In genomic region chr17:30261983-30262340, GRCm38 (mm10) we compare ENCODE assay signal across 15 mouse cellular contexts.
DNase-seq lines count a peak whose midpoint lies in the region; ATAC-seq and TF ChIP-seq lines count a peak whose summit lies in the region.
"Had no signal": no experiment of that assay in that cellular context is flagged by ENCODE, and none has a peak within 500 bp of the region (broad histone marks: within the 10 kb centered on the region; RNA-seq: fewer than 3 reads in every experiment).

No protein-coding gene starts in this region.

- DNase-seq in kidney, postnatal 10 days = no peak
- no peak for DNase-seq in CH12.LX (ENCODE audit: extremely low read depth)
- DNase-seq in R1 (ENCODE audit: low read depth, low spot score) = peak; percentile 56
- no peak for DNase-seq in hindbrain, postnatal 0 days (ENCODE audit: low spot score)
- DNase-seq in lung, postnatal 14 days = no peak
- no peak for DNase-seq in right cerebral cortex, postnatal 4 days
- DNase-seq: adrenal gland, adult 8-10 months; cerebellum, postnatal 10 days; lung, adult 18-20 months; thymus, adult 2 months had no signal

- no peaks in the 10 kb centered on the region for H3K36me3 ChIP-seq in kidney, embryonic 15.5 days
- peaks cover 0 to 21% of the 10 kb centered on the region in 2 experiments for H3K36me3 ChIP-seq in CH12.LX (replicated peaks in 1 of 2; ENCODE audit: control insufficient read depth in 1 of 2, insufficient read depth in 1 of 2, low read length in 1 of 2)
- H3K36me3 ChIP-seq in hindbrain, postnatal 0 days (ENCODE audit: insufficient read depth, low read length) = no peaks in the 10 kb centered on the region
- H3K36me3 ChIP-seq in forebrain, embryonic 13.5 days (ENCODE audit: poor library complexity, severe bottlenecking) = peaks cover 3% of the 10 kb centered on the region; the same call in 1 of the 2 replicates

- no peak for ATAC-seq in kidney, embryonic 15.5 days (replicated peaks; ENCODE audit: low FRiP score)
- ATAC-seq in hindbrain, postnatal 0 days = no peak
- no peak for ATAC-seq in forebrain, embryonic 13.5 days

- TF ChIP-seq RAD21 in CH12.LX (IDR thresholded peaks at IDR 0.05; ENCODE audit: low read depth, low read length) = no peak

- no peak overlapping the region for H3K4me3 ChIP-seq in kidney, embryonic 15.5 days (replicated peaks)
- no peak overlapping the region for H3K4me3 ChIP-seq in CH12.LX (replicated peaks in 1 of 3; ENCODE audit: low read depth in 2 of 3, low read length in 2 of 3, poor library complexity in 1 of 3)
- no peak overlapping the region for H3K4me3 ChIP-seq in hindbrain, postnatal 0 days (ENCODE audit: low read length)
- no peak overlapping the region for H3K4me3 ChIP-seq in forebrain, embryonic 13.5 days
- H3K4me3 ChIP-seq: midbrain, embryonic 10.5 days had no signal

- H3K79me2 ChIP-seq in CH12.LX (replicated peaks; ENCODE audit: control insufficient read depth, extremely low read depth, insufficient read depth, poor library complexity, severe bottlenecking) = no peaks in the 10 kb centered on the region

- no peaks in the 10 kb centered on the region for H3K27me3 ChIP-seq in kidney, embryonic 15.5 days
- no peaks in the 10 kb centered on the region for H3K27me3 ChIP-seq in CH12.LX (replicated peaks)
- H3K27me3 ChIP-seq in hindbrain, postnatal 0 days (ENCODE audit: insufficient read depth, low read length) = no peaks in the 10 kb centered on the region
- no peaks in the 10 kb centered on the region for H3K27me3 ChIP-seq in forebrain, embryonic 13.5 days

- H3K9ac ChIP-seq in kidney, embryonic 15.5 days = no peak overlapping the region
- H3K9ac ChIP-seq in CH12.LX (ENCODE audit: insufficient read depth, low read depth) = no peak overlapping the region
- H3K9ac ChIP-seq in hindbrain, postnatal 0 days (replicated peaks; ENCODE audit: low read length) = no peak overlapping the region
- H3K9ac ChIP-seq in forebrain, embryonic 13.5 days = no peak overlapping the region

- TF ChIP-seq POLR2A in CH12.LX (IDR thresholded peaks at IDR 0.05; ENCODE audit: low read depth, low read length) = no peak

- no peaks in the 10 kb centered on the region for H3K9me3 ChIP-seq in kidney, embryonic 15.5 days (replicated peaks)
- H3K9me3 ChIP-seq in CH12.LX (replicated peaks; ENCODE audit: low read length) = no peaks in the 10 kb centered on the region
- H3K9me3 ChIP-seq in hindbrain, postnatal 0 days (ENCODE audit: low read length) = no peaks in the 10 kb centered on the region
- H3K9me3 ChIP-seq in forebrain, embryonic 13.5 days (replicated peaks) = no peaks in the 10 kb centered on the region
- H3K9me3 ChIP-seq: G1E; midbrain, embryonic 10.5 days had no signal

- dilution Hi-C loops in CH12.LX (cut with MboI; ENCODE audit: extremely low pct_ligation_motif_present, extremely low pct_unique_long_range_greater_than_20kb, low sequenced_read_pairs) = no loop called here

- peaks cover 44% of the 10 kb centered on the region for H3K4me1 ChIP-seq in kidney, embryonic 15.5 days
- peaks cover 22 to 47% of the 10 kb centered on the region in 2 experiments for H3K4me1 ChIP-seq in CH12.LX (ENCODE audit: control insufficient read depth in 1 of 2, insufficient read depth in 2 of 2)
- H3K4me1 ChIP-seq in hindbrain, postnatal 0 days (ENCODE audit: insufficient read depth, low read length) = 0 out of 2 replicates have a peak, but pooled peaks cover 9% of the 10 kb centered on the region
- peaks cover 42% of the 10 kb centered on the region for H3K4me1 ChIP-seq in forebrain, embryonic 13.5 days

- WGBS in kidney, embryonic 15.5 days = 45% methylated on average over 3 of the region's 3 CpGs
- WGBS in hindbrain, postnatal 0 days = 47% methylated on average over 3 of the region's 3 CpGs
- 55% methylated on average over 3 of the region's 3 CpGs for WGBS in forebrain, embryonic 13.5 days

- H3K27ac ChIP-seq in kidney, embryonic 15.5 days = peak overlapping the region; percentile 58; the same call in 1 of the 2 replicates
- H3K27ac ChIP-seq in CH12.LX (ENCODE audit: insufficient read depth, low read depth) = peak overlapping the region; percentile 85
- 0 out of 2 replicates have a peak overlapping the region, but pooled peaks have one; percentile 16 for H3K27ac ChIP-seq in hindbrain, postnatal 0 days
- H3K27ac ChIP-seq in forebrain, embryonic 13.5 days = no peak overlapping the region

- TF ChIP-seq EP300 in CH12.LX (IDR thresholded peaks at IDR 0.05; ENCODE audit: low read length) = no peak

- no peak overlapping the region for H3K4me2 ChIP-seq in kidney, embryonic 15.5 days
- no peak overlapping the region for H3K4me2 ChIP-seq in CH12.LX (ENCODE audit: insufficient read depth, low read depth, poor library complexity, severe bottlenecking)
- no peak overlapping the region for H3K4me2 ChIP-seq in hindbrain, postnatal 0 days (ENCODE audit: low read depth, low read length)
- no peak overlapping the region for H3K4me2 ChIP-seq in forebrain, embryonic 13.5 days
- H3K4me2 ChIP-seq: heart, embryonic 11.5 days had no signal

- TF ChIP-seq CTCF in CH12.LX (conservative IDR thresholded peaks at IDR 0.05 in 1 of 2, IDR thresholded peaks at IDR 0.05 in 1 of 2; ENCODE audit: low read depth in 2 of 2, low read length in 2 of 2) = no peak
- no peak for TF ChIP-seq CTCF in hindbrain, postnatal 0 days (IDR thresholded peaks at IDR 0.05; ENCODE audit: low read depth)

- in situ Hi-C loops in CH12.LX (cut with MboI; ENCODE audit: low pct_ligation_motif_present, low pct_unique_long_range_greater_than_20kb, low sequenced_read_pairs) = no loop called here

TF ChIP-seq in CH12.LX, 34 proteins besides CTCF, POLR2A, EP300 and RAD21:
- no peak for TF ChIP-seq ZC3H11A (IDR thresholded peaks at IDR 0.05; ENCODE audit: low read depth, low read length)
- no peak for TF ChIP-seq NELFE (IDR thresholded peaks at IDR 0.05; ENCODE audit: low read depth, low read length)
- TF ChIP-seq PAX5 (IDR thresholded peaks at IDR 0.05; ENCODE audit: low read length) = no peak
- TF ChIP-seq UBTF (IDR thresholded peaks at IDR 0.05; ENCODE audit: low read depth, low read length) = no peak
- no peak for TF ChIP-seq MAFK (IDR thresholded peaks at IDR 0.05; ENCODE audit: insufficient replicate concordance, low read length)
- TF ChIP-seq MAZ (IDR thresholded peaks at IDR 0.05; ENCODE audit: low read depth, low read length) = no peak
- no peak for TF ChIP-seq MXI1 (IDR thresholded peaks at IDR 0.05; ENCODE audit: low read depth, low read length)
- no peak for TF ChIP-seq USF2 (conservative IDR thresholded peaks at IDR 0.05; ENCODE audit: low read depth, low read length)
- no peak for TF ChIP-seq SIN3A (IDR thresholded peaks at IDR 0.05; ENCODE audit: low read length)
TF ChIP-seq in CH12.LX: peak in this region for 0.
